Mouse (Mus musculus) intestine, postnatal 0 days (tissue): ENCODE measurements around the gene Sik3. TPM values are rescaled to one million over a fixed set of nuclear protein-coding genes. Genes with fewer than 3 reads are reported as not detected.
"Not testable (repeated sequence)": the region's sequence is repeated elsewhere in the genome, so short reads cannot be mapped to it uniquely, and the experiment has no call there.

Experiments
- ATAC-seq: fragments of 200-750 bp; cut with Nextera tagmentation; 2 replicates; pipeline ENCODE4 v1.8.0; 2017; ENCODE audit warnings: mild to moderate bottlenecking, moderate TSS enrichment, moderate library complexity
- H3K27ac ChIP-seq: fragments of 300-500 bp; sonication (generic); 2 replicates; pipeline ENCODE4 v1.5.1; 2014; ENCODE audit warnings: mild to moderate bottlenecking, low read depth, low read length, moderate library complexity
- H3K27me3 ChIP-seq: fragments of 300-500 bp; sonication (generic); replicated peaks from 2 replicates; pipeline ENCODE4 v1.6.1; 2014; ENCODE audit warnings: low read length, mixed read lengths; ENCODE audit not compliant: control insufficient read depth, insufficient read depth
- H3K36me3 ChIP-seq: fragments of 300-500 bp; sonication (generic); 2 replicates; pipeline ENCODE4 v1.6.1; 2014; ENCODE audit warnings: mild to moderate bottlenecking, moderate library complexity; ENCODE audit not compliant: control insufficient read depth, insufficient read depth
- H3K4me1 ChIP-seq: fragments of 300-500 bp; sonication (generic); replicated peaks from 2 replicates; pipeline ENCODE4 v1.6.1; 2014; ENCODE audit warnings: antibody characterized with exemption, low read length, mixed read lengths; ENCODE audit not compliant: control insufficient read depth, insufficient read depth
- H3K4me2 ChIP-seq: fragments of 300-500 bp; sonication (generic); replicated peaks from 2 replicates; pipeline ENCODE4 v1.6.1; 2014; ENCODE audit warnings: low read depth, mild to moderate bottlenecking, moderate library complexity
- H3K4me3 ChIP-seq: fragments of 300-500 bp; sonication (generic); 2 replicates; pipeline ENCODE4 v1.5.1; 2014; ENCODE audit warnings: low read depth, low read length
- H3K9ac ChIP-seq: fragments of 300-500 bp; sonication (generic); 2 replicates; pipeline ENCODE4 v1.6.1; 2014; ENCODE audit warnings: mild to moderate bottlenecking, low read depth, low read length
- H3K9me3 ChIP-seq: fragments of 300-500 bp; sonication (generic); 2 replicates; pipeline ENCODE4 v1.6.1; 2016; ENCODE audit warnings: mixed run types; ENCODE audit not compliant: control insufficient read depth
- CTCF ChIP-seq: sonication (generic); IDR thresholded peaks from 2 replicates; pipeline ENCODE4 v1.5.1; 2016; ENCODE audit warnings: low read depth, mild to moderate bottlenecking, control low read depth, antibody characterized with exemption, moderate library complexity
- WGBS: fragments of 180-500 bp; shearing (Covaris S2); extraction: QIAGEN DNeasy Blood & Tissue Kit; methylation state at CpG from one replicate; pipeline ENCODE4 v1.1.7; 2014; 5-methylcytosine and 5-hydroxymethylcytosine counted together
- polyA plus RNA-seq: library from polyadenylated mRNA; unstranded; fragments of >200 nt; fragmentation: Nextera tagmentation; extraction: Ambion mirVana; gene quantifications from 2 replicates; pipeline ENCODE4 v1.2.1, GENCODE M21; 2015

The Sik3 gene
- polyA plus RNA-seq, 1 experiment from 2014 or later: 7.4 TPM

GRCm38 (mm10) chr9:46127326-46127725 is 114.7 kb downstream of the Sik3 start:
- 37% methylated on average over 5 of the region's 5 CpGs for WGBS
- Histone ChIP-seq H3K9me3 (no peaks in the 10 kb centered on the region), H3K4me2 (no peak overlapping the region), H3K36me3 (peaks cover 23% of the 10 kb centered on the region), H3K27ac (peak overlapping the region; percentile 71; the same call in 1 of the 2 replicates), H3K4me1 (peaks cover 10% of the 10 kb centered on the region; the same call in 1 of the 2 replicates), H3K27me3 (no peaks in the 10 kb centered on the region), H3K9ac (no peak overlapping the region), H3K4me3 (no peak overlapping the region)
- ATAC-seq: peak; percentile 68
- TF ChIP-seq CTCF: no peak

- Histone ChIP-seq H3K4me3 (no peak overlapping the region), H3K27me3 (no peaks in the 10 kb centered on the region), H3K36me3 (peaks cover 18% of the 10 kb centered on the region), H3K4me1 (peaks cover 10% of the 10 kb centered on the region; the same call in 1 of the 2 replicates), H3K27ac (no peak overlapping the region; the same call in none of the 2 replicates), H3K9me3 (no peaks in the 10 kb centered on the region), H3K4me2 (no peak overlapping the region), H3K9ac (no peak overlapping the region)
- no peak for TF ChIP-seq CTCF
- ATAC-seq: no peak
- WGBS: 41% methylated on average over 2 of the region's 2 CpGs
Measured at GRCm38 (mm10) chr9:46129241-46129640, 116.6 kb downstream of the Sik3 start.

GRCm38 (mm10) chr9:46132821-46133220 is 120.2 kb downstream of the Sik3 start:
- not testable (repeated sequence) for H3K9me3 ChIP-seq, H3K4me2 ChIP-seq, H3K9ac ChIP-seq, H3K36me3 ChIP-seq, H3K4me1 ChIP-seq, ATAC-seq, H3K27me3 ChIP-seq, H3K27ac ChIP-seq, H3K4me3 ChIP-seq

- H3K4me2 ChIP-seq: no peak overlapping the region
- H3K36me3 ChIP-seq: no peaks in the 10 kb centered on the region
- no peaks in the 10 kb centered on the region for H3K4me1 ChIP-seq
- no peak for ATAC-seq
- no peak overlapping the region for H3K27ac ChIP-seq
- no peak for TF ChIP-seq CTCF
- no peaks in the 10 kb centered on the region for H3K27me3 ChIP-seq
- no peak overlapping the region for H3K4me3 ChIP-seq
- no peak overlapping the region for H3K9ac ChIP-seq
- WGBS: 84% methylated on average over 6 of the region's 6 CpGs
- H3K9me3 ChIP-seq: no peaks in the 10 kb centered on the region
Measured at GRCm38 (mm10) chr9:46138831-46139230, 126.2 kb downstream of the Sik3 start.

- H3K36me3 ChIP-seq: no peaks in the 10 kb centered on the region
- no peak for ATAC-seq
- TF ChIP-seq CTCF: no peak
Measured at GRCm38 (mm10) chr9:46140811-46141210, 128.2 kb downstream of the Sik3 start.

GRCm38 (mm10) chr9:46142031-46142430 is 129.4 kb downstream of the Sik3 start:
- no peaks in the 10 kb centered on the region for H3K9me3 ChIP-seq
- no peak overlapping the region for H3K9ac ChIP-seq
- 89% methylated on average over 1 of the region's 1 CpGs for WGBS
- no peak overlapping the region for H3K4me2 ChIP-seq
- no peaks in the 10 kb centered on the region for H3K36me3 ChIP-seq
- no peak overlapping the region for H3K4me3 ChIP-seq
- no peak for ATAC-seq
- no peak for TF ChIP-seq CTCF
- no peak overlapping the region for H3K27ac ChIP-seq
- no peaks in the 10 kb centered on the region for H3K4me1 ChIP-seq
- H3K27me3 ChIP-seq: no peaks in the 10 kb centered on the region

More at GRCm38 (mm10) chr9:46140811-46141210, 128.2 kb downstream of the Sik3 start:
- 74% methylated on average over 1 of the region's 1 CpGs for WGBS
- Histone ChIP-seq H3K4me2 (no peak overlapping the region), H3K27ac (no peak overlapping the region), H3K4me3 (no peak overlapping the region), H3K9ac (no peak overlapping the region), H3K4me1 (no peaks in the 10 kb centered on the region), H3K9me3 (no peaks in the 10 kb centered on the region), H3K27me3 (no peaks in the 10 kb centered on the region)

GRCm38 (mm10) chr9:46142492-46142891 is 129.9 kb downstream of the Sik3 start:
- H3K9me3 ChIP-seq: no peaks in the 10 kb centered on the region
- no peak overlapping the region for H3K27ac ChIP-seq
- no peak overlapping the region for H3K4me3 ChIP-seq
- H3K4me2 ChIP-seq: no peak overlapping the region
- H3K9ac ChIP-seq: no peak overlapping the region
- H3K36me3 ChIP-seq: no peaks in the 10 kb centered on the region
- H3K27me3 ChIP-seq: no peaks in the 10 kb centered on the region
- no peak for TF ChIP-seq CTCF
- no peaks in the 10 kb centered on the region for H3K4me1 ChIP-seq
- ATAC-seq: no peak
- WGBS: 100% methylated on average over 1 of the region's 1 CpGs
